Mouse (Mus musculus) midbrain, embryonic 12.5 days (tissue): ENCODE data around the gene Pde5a. TPM values are rescaled to one million over a fixed set of nuclear protein-coding genes. Genes with fewer than 3 reads are reported as not detected.

ENCODE experiments used
- ATAC-seq: fragments of 200-750 bp; cut with Nextera tagmentation; 2 replicates; pipeline ENCODE4 v1.8.0; 2017; ENCODE audit warnings: low read depth, moderate TSS enrichment, moderate library complexity; ENCODE audit not compliant: low FRiP score
- H3K27ac ChIP-seq: fragments of 300-500 bp; sonication (generic); replicated peaks from 2 replicates; pipeline ENCODE4 v1.5.1; 2016; ENCODE audit warnings: mild to moderate bottlenecking
- H3K27me3 ChIP-seq: fragments of 300-500 bp; sonication (generic); 2 replicates; pipeline ENCODE4 v1.6.1; 2016; ENCODE audit warnings: mild to moderate bottlenecking
- H3K36me3 ChIP-seq: fragments of 300-500 bp; sonication (generic); 2 replicates; pipeline ENCODE4 v1.6.1; 2016
- H3K4me1 ChIP-seq: fragments of 300-500 bp; sonication (generic); 2 replicates; pipeline ENCODE4 v1.6.1; 2016
- H3K4me2 ChIP-seq: fragments of 300-500 bp; sonication (generic); replicated peaks from 2 replicates; pipeline ENCODE4 v1.6.1; 2016; ENCODE audit warnings: mild to moderate bottlenecking, moderate library complexity
- H3K4me3 ChIP-seq: fragments of 300-500 bp; sonication (generic); 2 replicates; pipeline ENCODE4 v1.5.1; 2016; ENCODE audit warnings: mild to moderate bottlenecking
- H3K9ac ChIP-seq: fragments of 300-500 bp; sonication (generic); replicated peaks from 2 replicates; pipeline ENCODE4 v1.6.1; 2016; ENCODE audit warnings: mild to moderate bottlenecking, moderate library complexity
- H3K9me3 ChIP-seq: fragments of 300-500 bp; sonication (generic); 2 replicates; pipeline ENCODE4 v1.6.1; 2016; ENCODE audit warnings: mild to moderate bottlenecking
- WGBS: fragments of 180-500 bp; shearing (Covaris S2); methylation state at CpG from one replicate; pipeline ENCODE4 v1.1.7; 2016; 5-methylcytosine and 5-hydroxymethylcytosine counted together
- polyA plus RNA-seq: library from polyadenylated mRNA; unstranded; fragments of >200 nt; fragmentation: Nextera tagmentation; extraction: Ambion mirVana; gene quantifications from 2 replicates; pipeline ENCODE4 v1.2.1, GENCODE M21; 2016

The Pde5a gene
- polyA plus RNA-seq: 3.6 and 4.3 TPM in 2 replicates

- peak within 1 kb of the TSS; percentile 59 for H3K4me2 ChIP-seq
- peak within 1 kb of the TSS; percentile 74 for H3K4me3 ChIP-seq
- no peaks in the 10 kb centered on the region for H3K36me3 ChIP-seq
- peak within 1 kb of the TSS; percentile 86 for H3K27ac ChIP-seq
- peak within 1 kb of the TSS; percentile 83 for H3K9ac ChIP-seq
- H3K9me3 ChIP-seq: no peaks in the 10 kb centered on the region
- peaks cover 15% of the 10 kb centered on the region for H3K4me1 ChIP-seq
- ATAC-seq: peak; percentile 67
- H3K27me3 ChIP-seq: no peaks in the 10 kb centered on the region
- under 1% methylated on average over 49 of the region's 49 CpGs for WGBS
Observed at GRCm38 (mm10) chr3:122728852-122729600, at the start of gene Pde5a. Gene Pde5a (plus strand): TSS chr3:122728947.

GRCm38 (mm10) chr3:122680851-122681250 lies 47.9 kb upstream of the Pde5a start:
- H3K36me3 ChIP-seq: no peaks in the 10 kb centered on the region
- no peaks in the 10 kb centered on the region for H3K4me1 ChIP-seq
- no peaks in the 10 kb centered on the region for H3K27me3 ChIP-seq
- no peak overlapping the region for H3K4me2 ChIP-seq
- no peak overlapping the region for H3K27ac ChIP-seq
- no peak overlapping the region for H3K4me3 ChIP-seq
- ATAC-seq: no peak
- no peaks in the 10 kb centered on the region for H3K9me3 ChIP-seq
- H3K9ac ChIP-seq: no peak overlapping the region
- WGBS: 92% methylated on average over 3 of the region's 3 CpGs

GRCm38 (mm10) chr3:122682352-122682751 lies 46.4 kb upstream of the Pde5a start:
- Histone ChIP-seq H3K9me3 (no peaks in the 10 kb centered on the region), H3K27ac (no peak overlapping the region), H3K9ac (no peak overlapping the region), H3K4me3 (no peak overlapping the region), H3K4me2 (no peak overlapping the region), H3K27me3 (no peaks in the 10 kb centered on the region), H3K4me1 (no peaks in the 10 kb centered on the region), H3K36me3 (no peaks in the 10 kb centered on the region)
- 89% methylated on average over 4 of the region's 4 CpGs for WGBS
- no peak for ATAC-seq

GRCm38 (mm10) chr3:122684832-122685231 lies 43.9 kb upstream of the Pde5a start:
- no peaks in the 10 kb centered on the region for H3K27me3 ChIP-seq
- H3K9ac ChIP-seq: no peak overlapping the region
- no peaks in the 10 kb centered on the region for H3K4me1 ChIP-seq
- H3K4me2 ChIP-seq: no peak overlapping the region
- no peak for ATAC-seq
- H3K36me3 ChIP-seq: no peaks in the 10 kb centered on the region
- H3K27ac ChIP-seq: no peak overlapping the region
- H3K4me3 ChIP-seq: no peak overlapping the region
- 87% methylated on average over 7 of the region's 7 CpGs for WGBS
- no peaks in the 10 kb centered on the region for H3K9me3 ChIP-seq

GRCm38 (mm10) chr3:122693039-122693438 lies 35.7 kb upstream of the Pde5a start:
- Histone ChIP-seq H3K27ac (no peak overlapping the region), H3K27me3 (no peaks in the 10 kb centered on the region), H3K4me1 (no peaks in the 10 kb centered on the region), H3K36me3 (no peaks in the 10 kb centered on the region), H3K9me3 (no peaks in the 10 kb centered on the region), H3K9ac (no peak overlapping the region), H3K4me2 (no peak overlapping the region), H3K4me3 (no peak overlapping the region)
- ATAC-seq: no peak
- 91% methylated on average over 3 of the region's 3 CpGs for WGBS

GRCm38 (mm10) chr3:122695870-122696269 lies 32.9 kb upstream of the Pde5a start:
- no peaks in the 10 kb centered on the region for H3K36me3 ChIP-seq

GRCm38 (mm10) chr3:122696672-122697071 lies 32.1 kb upstream of the Pde5a start:
- no peak overlapping the region for H3K27ac ChIP-seq
- H3K27me3 ChIP-seq: no peaks in the 10 kb centered on the region
- no peak overlapping the region for H3K9ac ChIP-seq
- no peaks in the 10 kb centered on the region for H3K9me3 ChIP-seq
- H3K4me2 ChIP-seq: no peak overlapping the region
- 89% methylated on average over 4 of the region's 4 CpGs for WGBS
- H3K36me3 ChIP-seq: no peaks in the 10 kb centered on the region
- ATAC-seq: no peak
- H3K4me1 ChIP-seq: no peaks in the 10 kb centered on the region
- no peak overlapping the region for H3K4me3 ChIP-seq

More at GRCm38 (mm10) chr3:122695870-122696269, 32.9 kb upstream of the Pde5a start:
- Histone ChIP-seq H3K4me1 (no peaks in the 10 kb centered on the region), H3K4me3 (no peak overlapping the region), H3K27me3 (no peaks in the 10 kb centered on the region), H3K27ac (no peak overlapping the region), H3K9ac (no peak overlapping the region), H3K4me2 (no peak overlapping the region), H3K9me3 (no peaks in the 10 kb centered on the region)
- 75% methylated on average over 3 of the region's 3 CpGs for WGBS
- no peak for ATAC-seq

- Histone ChIP-seq H3K9ac (no peak overlapping the region), H3K36me3 (no peaks in the 10 kb centered on the region), H3K9me3 (0 out of 2 replicates have a peak, but pooled peaks cover 6% of the 10 kb centered on the region), H3K27ac (no peak overlapping the region), H3K4me3 (no peak overlapping the region), H3K4me2 (no peak overlapping the region), H3K4me1 (peaks cover 4% of the 10 kb centered on the region; the same call in 1 of the 2 replicates), H3K27me3 (no peaks in the 10 kb centered on the region)
- 8% methylated on average over 6 of the region's 6 CpGs for WGBS
- ATAC-seq: no peak
Observed at GRCm38 (mm10) chr3:122704209-122704608, 24.5 kb upstream of the Pde5a start.

GRCm38 (mm10) chr3:122705246-122705645 lies 23.5 kb upstream of the Pde5a start:
- H3K4me2 ChIP-seq: no peak overlapping the region
- no peak overlapping the region for H3K27ac ChIP-seq
- H3K9ac ChIP-seq: no peak overlapping the region
- no peaks in the 10 kb centered on the region for H3K27me3 ChIP-seq
- H3K4me1 ChIP-seq: peaks cover 4% of the 10 kb centered on the region; the same call in 1 of the 2 replicates
- no peak overlapping the region for H3K4me3 ChIP-seq
- 0 out of 2 replicates have a peak, but pooled peaks cover 6% of the 10 kb centered on the region for H3K9me3 ChIP-seq
- ATAC-seq: no peak
- H3K36me3 ChIP-seq: no peaks in the 10 kb centered on the region
- WGBS: 83% methylated on average over 7 of the region's 7 CpGs

GRCm38 (mm10) chr3:122708485-122708884 lies 20.3 kb upstream of the Pde5a start:
- Histone ChIP-seq H3K4me1 (peaks cover 4% of the 10 kb centered on the region; the same call in 1 of the 2 replicates), H3K27ac (no peak overlapping the region), H3K9me3 (0 out of 2 replicates have a peak, but pooled peaks cover 6% of the 10 kb centered on the region), H3K9ac (no peak overlapping the region), H3K4me3 (no peak overlapping the region), H3K36me3 (no peaks in the 10 kb centered on the region), H3K4me2 (no peak overlapping the region), H3K27me3 (no peaks in the 10 kb centered on the region)
- no peak for ATAC-seq
- WGBS: 81% methylated on average over 6 of the region's 6 CpGs

GRCm38 (mm10) chr3:122710141-122710540 lies 18.6 kb upstream of the Pde5a start:
- no peak for ATAC-seq

GRCm38 (mm10) chr3:122718631-122719030 lies 10.1 kb upstream of the Pde5a start:
- H3K4me2 ChIP-seq: no peak overlapping the region

More at GRCm38 (mm10) chr3:122710141-122710540, 18.6 kb upstream of the Pde5a start:
- H3K4me3 ChIP-seq: no peak overlapping the region
- H3K9me3 ChIP-seq: 0 out of 2 replicates have a peak, but pooled peaks cover 6% of the 10 kb centered on the region
- no peak overlapping the region for H3K9ac ChIP-seq
- H3K36me3 ChIP-seq: no peaks in the 10 kb centered on the region
- no peak overlapping the region for H3K27ac ChIP-seq
- no peak overlapping the region for H3K4me2 ChIP-seq
- 90% methylated on average over 3 of the region's 3 CpGs for WGBS
- H3K27me3 ChIP-seq: no peaks in the 10 kb centered on the region
- no peaks in the 10 kb centered on the region for H3K4me1 ChIP-seq

More at GRCm38 (mm10) chr3:122718631-122719030, 10.1 kb upstream of the Pde5a start:
- no peaks in the 10 kb centered on the region for H3K9me3 ChIP-seq
- no peak overlapping the region for H3K9ac ChIP-seq
- no peak for ATAC-seq
- WGBS: 78% methylated on average over 2 of the region's 2 CpGs
- H3K36me3 ChIP-seq: no peaks in the 10 kb centered on the region
- no peaks in the 10 kb centered on the region for H3K4me1 ChIP-seq
- H3K4me3 ChIP-seq: no peak overlapping the region
- no peak overlapping the region for H3K27ac ChIP-seq
- H3K27me3 ChIP-seq: no peaks in the 10 kb centered on the region
